Comparison of ENCODE assay signal across 14 mouse cellular contexts in the genomic region with DNA sequence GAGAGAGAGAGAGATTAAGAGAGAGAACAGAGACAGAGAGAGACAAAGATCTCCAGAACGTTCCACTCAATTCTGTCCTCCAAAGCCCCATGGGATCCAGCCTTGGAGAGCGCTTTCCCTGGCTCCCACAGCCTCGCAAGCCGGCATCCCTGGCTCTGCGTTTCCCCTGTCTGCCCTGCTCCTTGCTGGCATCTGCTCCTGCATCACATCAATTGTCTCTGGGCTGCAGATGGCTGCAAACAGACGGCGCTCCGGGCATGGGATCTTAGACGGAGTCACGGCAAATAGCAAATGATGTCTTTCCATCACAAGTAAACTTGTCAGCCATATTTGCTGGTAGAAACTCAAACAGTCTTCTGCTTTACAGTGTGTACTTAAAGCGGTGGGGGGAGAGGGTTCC.
DNase-seq lines count a peak whose midpoint lies in the region; ATAC-seq and TF ChIP-seq lines count a peak whose summit lies in the region.
"Had no signal": no experiment of that assay in that cellular context is flagged by ENCODE, and none has a peak within 500 bp of the region (broad histone marks: within the 10 kb centered on the region; RNA-seq: fewer than 3 reads in every experiment).

No protein-coding gene starts in this region.

- no peaks in the 10 kb centered on the region for H3K36me3 ChIP-seq in heart, embryonic 12.5 days
- no peaks in the 10 kb centered on the region for H3K36me3 ChIP-seq in midbrain, postnatal 0 days (ENCODE audit: insufficient read depth, low read length)
- H3K36me3 ChIP-seq in midbrain, embryonic 14.5 days (ENCODE audit: control insufficient read depth, insufficient read depth, low read length) = no peaks in the 10 kb centered on the region
- no peaks in the 10 kb centered on the region for H3K36me3 ChIP-seq in thymus, adult 2 months (ENCODE audit: control insufficient read depth, insufficient read depth, low read length)
- H3K36me3 ChIP-seq: lung, embryonic 15.5 days had no signal

- no peak for TF ChIP-seq CTCF in midbrain, postnatal 0 days (IDR thresholded peaks at IDR 0.05)
- no peak for TF ChIP-seq CTCF in gastrocnemius, adult 2 months (IDR thresholded peaks at IDR 0.05)
- no peak for TF ChIP-seq CTCF in thymus, adult 2 months (IDR thresholded peaks at IDR 0.05; ENCODE audit: borderline replicate concordance, control insufficient read depth, extremely low read depth, insufficient read depth, low read length, poor library complexity)

- no peak for DNase-seq in heart, postnatal 25 days (ENCODE audit: low spot score)
- peak; percentile 57 for DNase-seq in midbrain, postnatal 0 days (ENCODE audit: low spot score)
- DNase-seq in midbrain, embryonic 14.5 days = no peak
- peak; percentile 77 to 81 for DNase-seq in cerebellum, postnatal 14 days
- peak; percentile 36 for DNase-seq in retina, postnatal 1 day
- no peak for DNase-seq in gastrocnemius, adult 2 months
- no peak for DNase-seq in thymus, adult 2 months
- DNase-seq: adrenal gland, postnatal 25 days; heart, adult 11 months; heart, postnatal 14 days; kidney, adult 8-10 months had no signal

- no peak overlapping the region for H3K9ac ChIP-seq in heart, embryonic 12.5 days
- H3K9ac ChIP-seq in midbrain, postnatal 0 days (replicated peaks; ENCODE audit: low read length, poor library complexity, severe bottlenecking) = no peak overlapping the region
- H3K9ac ChIP-seq in midbrain, embryonic 14.5 days (replicated peaks; ENCODE audit: low read length) = no peak overlapping the region
- H3K9ac ChIP-seq: lung, embryonic 15.5 days had no signal

- ATAC-seq in heart, embryonic 12.5 days (ENCODE audit: insufficient number of reproducible peaks, low FRiP score) = no peak
- ATAC-seq in midbrain, postnatal 0 days (ENCODE audit: low FRiP score) = no peak
- no peak for ATAC-seq in midbrain, embryonic 14.5 days (ENCODE audit: low FRiP score, low TSS enrichment)

- no peaks in the 10 kb centered on the region for H3K27me3 ChIP-seq in heart, embryonic 12.5 days (replicated peaks)
- no peaks in the 10 kb centered on the region for H3K27me3 ChIP-seq in midbrain, postnatal 0 days (ENCODE audit: insufficient read depth, low read length)
- peaks cover 7% of the 10 kb centered on the region; the same call in 1 of the 2 replicates for H3K27me3 ChIP-seq in midbrain, embryonic 14.5 days (ENCODE audit: control insufficient read depth, insufficient read depth, low read length)
- no peaks in the 10 kb centered on the region for H3K27me3 ChIP-seq in thymus, adult 2 months (ENCODE audit: control insufficient read depth, insufficient read depth, low read length)
- H3K27me3 ChIP-seq: lung, embryonic 15.5 days had no signal

- H3K9me3 ChIP-seq in heart, embryonic 12.5 days (replicated peaks) = no peaks in the 10 kb centered on the region
- no peaks in the 10 kb centered on the region for H3K9me3 ChIP-seq in midbrain, postnatal 0 days (ENCODE audit: low read length)
- H3K9me3 ChIP-seq in midbrain, embryonic 14.5 days (ENCODE audit: control insufficient read depth, low read length) = no peaks in the 10 kb centered on the region
- H3K9me3 ChIP-seq: lung, embryonic 15.5 days had no signal

- WGBS in heart, embryonic 12.5 days = 31% methylated on average over 11 of the region's 11 CpGs
- WGBS in midbrain, postnatal 0 days = 51% methylated on average over 11 of the region's 11 CpGs
- WGBS in midbrain, embryonic 14.5 days = 47% methylated on average over 11 of the region's 11 CpGs
- WGBS in thymus, adult 2 months = 90% methylated on average over 11 of the region's 11 CpGs

- H3K4me1 ChIP-seq in heart, embryonic 12.5 days (replicated peaks) = peaks cover 33% of the 10 kb centered on the region
- peaks cover 5% of the 10 kb centered on the region; the same call in 1 of the 2 replicates for H3K4me1 ChIP-seq in midbrain, postnatal 0 days (ENCODE audit: insufficient read depth, low read length)
- H3K4me1 ChIP-seq in midbrain, embryonic 14.5 days (ENCODE audit: control insufficient read depth, insufficient read depth, low read length) = peaks cover 6% of the 10 kb centered on the region
- peaks cover 8% of the 10 kb centered on the region for H3K4me1 ChIP-seq in thymus, adult 2 months (replicated peaks; ENCODE audit: control insufficient read depth, insufficient read depth, low read length)

- no peak overlapping the region for H3K27ac ChIP-seq in heart, embryonic 12.5 days (ENCODE audit: poor library complexity, severe bottlenecking)
- H3K27ac ChIP-seq in midbrain, postnatal 0 days (ENCODE audit: low read depth, low read length) = no peak overlapping the region
- no peak overlapping the region for H3K27ac ChIP-seq in midbrain, embryonic 14.5 days (replicated peaks; ENCODE audit: low read depth, low read length)
- H3K27ac ChIP-seq in gastrocnemius, adult 2 months = no peak overlapping the region
- no peak overlapping the region for H3K27ac ChIP-seq in thymus, adult 2 months (ENCODE audit: control insufficient read depth, insufficient read depth, low read length)
- H3K27ac ChIP-seq: lung, embryonic 15.5 days had no signal

- TF ChIP-seq POLR2A in thymus, adult 2 months (IDR thresholded peaks at IDR 0.05; ENCODE audit: control insufficient read depth, extremely low read depth, insufficient read depth, low read length, poor library complexity) = no peak

- intact Hi-C loops in heart, postnatal 25 days (cut with DNase I) = no loop called here
- intact Hi-C loops in gastrocnemius, adult 2 months (cut with DNase I) = no loop called here

- H3K4me3 ChIP-seq in heart, embryonic 12.5 days = no peak overlapping the region
- no peak overlapping the region for H3K4me3 ChIP-seq in midbrain, postnatal 0 days (ENCODE audit: low read depth, low read length)
- H3K4me3 ChIP-seq in midbrain, embryonic 14.5 days (replicated peaks; ENCODE audit: low read depth, low read length) = no peak overlapping the region
- H3K4me3 ChIP-seq in gastrocnemius, adult 2 months = no peak overlapping the region
- no peak overlapping the region for H3K4me3 ChIP-seq in thymus, adult 2 months (ENCODE audit: control insufficient read depth, insufficient read depth, low read length)
- H3K4me3 ChIP-seq: lung, embryonic 15.5 days had no signal

- peak overlapping the region; percentile 20; the same call in 1 of the 2 replicates for H3K4me2 ChIP-seq in heart, embryonic 12.5 days
- no peak overlapping the region for H3K4me2 ChIP-seq in midbrain, postnatal 0 days (ENCODE audit: low read depth, low read length, poor library complexity, severe bottlenecking)
- H3K4me2 ChIP-seq in midbrain, embryonic 14.5 days (ENCODE audit: low read length) = no peak overlapping the region
- H3K4me2 ChIP-seq: liver, embryonic 11.5 days; lung, embryonic 15.5 days had no signal

Comparison
In these comparisons a context has a peak if more than half of its experiments do, and no peak if none do; other contexts are left out.
1. DNase-seq: peak in midbrain, postnatal 0 days (single experiment), cerebellum, postnatal 14 days (2 of 2) and retina, postnatal 1 day (single experiment); none in heart, postnatal 25 days (single experiment), midbrain, embryonic 14.5 days (single experiment), gastrocnemius, adult 2 months (single experiment) and thymus, adult 2 months (single experiment).